Mouse (Mus musculus) liver, embryonic 14.5 days (tissue): ENCODE data around the gene Kcnk16.

Experiments used
- CTCF ChIP-seq: IDR thresholded peaks from 2 replicates; pipeline ENCODE4 v1.5.1; 2016; ENCODE audit warnings: antibody characterized with exemption, low read depth, control low read depth
- EP300 ChIP-seq: IDR thresholded peaks from 2 replicates; pipeline ENCODE4 v1.6.1; 2016; ENCODE audit warnings: antibody characterized with exemption, low read depth

DNA sequence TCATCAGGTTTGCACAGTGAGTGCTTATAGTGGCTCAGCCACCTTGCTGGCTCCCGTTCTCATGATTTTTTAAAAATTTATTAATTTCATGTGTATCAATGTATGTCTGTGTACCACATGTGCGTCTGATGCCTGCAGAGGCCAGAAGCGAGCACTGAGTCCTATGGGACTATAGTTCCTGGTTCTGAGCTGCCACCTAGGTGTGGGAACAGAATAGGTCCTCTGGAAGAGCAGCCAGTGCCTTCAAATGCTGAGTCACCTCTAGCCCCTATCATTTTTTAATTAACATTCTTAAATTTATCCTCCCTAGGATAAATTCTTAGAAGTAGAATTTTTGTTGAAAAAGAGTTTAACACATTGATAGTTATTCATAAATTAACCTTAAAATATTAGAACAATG lies 28.6 kb upstream of the Kcnk16 start:
- TF ChIP-seq CTCF (no peak), EP300 (no peak)
